Comparison of ENCODE assay signal across 8 mouse cellular contexts in genomic region chr2:164961506-164962182, GRCm38 (mm10). TPM values are rescaled to one million over a fixed set of nuclear protein-coding genes. Genes with fewer than 3 reads are reported as not detected.
A peak's percentile ranks its signal among the peaks of the same experiment; 100 is the strongest.
DNase-seq lines count a peak whose midpoint lies in the region; ATAC-seq and TF ChIP-seq lines count a peak whose summit lies in the region.

No protein-coding gene starts in this region.

- peak overlapping the region; percentile 79 for H3K4me3 ChIP-seq in ES-Bruce4 (ENCODE audit: low read depth, low read length)
- no peak overlapping the region for H3K4me3 ChIP-seq in embryonic facial prominence, embryonic 11.5 days (ENCODE audit: low read depth, low read length)
- H3K4me3 ChIP-seq in lung, adult 2 months (replicated peaks; ENCODE audit: extremely low read depth, low read depth, low read length) = no peak overlapping the region
- peak overlapping the region; percentile 60 for H3K4me3 ChIP-seq in neural tube, embryonic 15.5 days (replicated peaks)

- H3K9ac ChIP-seq in ES-Bruce4 (ENCODE audit: low read depth, poor library complexity, severe bottlenecking) = peak overlapping the region; percentile 75
- H3K9ac ChIP-seq in embryonic facial prominence, embryonic 11.5 days (replicated peaks; ENCODE audit: low read length) = no peak overlapping the region
- H3K9ac ChIP-seq in neural tube, embryonic 15.5 days (replicated peaks) = peak overlapping the region; percentile 68

- H3K9me3 ChIP-seq in ES-Bruce4 (replicated peaks; ENCODE audit: control insufficient read depth, insufficient read depth, low read length, poor library complexity, severe bottlenecking) = no peaks in the 10 kb centered on the region
- no peaks in the 10 kb centered on the region for H3K9me3 ChIP-seq in embryonic facial prominence, embryonic 11.5 days (replicated peaks; ENCODE audit: control insufficient read depth, low read length)
- no peaks in the 10 kb centered on the region for H3K9me3 ChIP-seq in neural tube, embryonic 15.5 days (replicated peaks)

- TF ChIP-seq POLR2A in ES-Bruce4 (IDR thresholded peaks at IDR 0.05; ENCODE audit: insufficient read depth, low read length) = no peak
- TF ChIP-seq POLR2A in lung, adult 2 months (IDR thresholded peaks at IDR 0.05; ENCODE audit: borderline replicate concordance, extremely low read depth, low read depth, low read length) = no peak

- H3K36me3 ChIP-seq in ES-Bruce4 (ENCODE audit: control insufficient read depth, insufficient read depth, low read length, poor library complexity, severe bottlenecking) = no peaks in the 10 kb centered on the region
- no peaks in the 10 kb centered on the region for H3K36me3 ChIP-seq in embryonic facial prominence, embryonic 11.5 days (replicated peaks; ENCODE audit: control insufficient read depth, insufficient read depth, low read depth, low read length)
- H3K36me3 ChIP-seq in neural tube, embryonic 15.5 days = no peaks in the 10 kb centered on the region

- 10% methylated on average over 17 of the region's 17 CpGs for WGBS in embryonic facial prominence, embryonic 11.5 days
- 11% methylated on average over 17 of the region's 17 CpGs for WGBS in lung, adult 2 months
- WGBS in neural tube, embryonic 15.5 days = 9% methylated on average over 17 of the region's 17 CpGs

- H3K4me1 ChIP-seq in ES-Bruce4 (ENCODE audit: control insufficient read depth, insufficient read depth, low read length) = no peaks in the 10 kb centered on the region
- H3K4me1 ChIP-seq in embryonic facial prominence, embryonic 11.5 days (ENCODE audit: control insufficient read depth, insufficient read depth, low read length) = no peaks in the 10 kb centered on the region
- H3K4me1 ChIP-seq in lung, adult 2 months (ENCODE audit: control insufficient read depth, insufficient read depth, low read length) = no peaks in the 10 kb centered on the region
- H3K4me1 ChIP-seq in neural tube, embryonic 15.5 days = peaks cover 51% of the 10 kb centered on the region

- intact Hi-C loops in heart, postnatal 14 days (cut with DNase I) = loop anchor here (2.0 to 5.0 kb wide), 4 partner anchors 73 to 401 kb away; partner anchors contain the start of gene Ncoa5

- H3K4me2 ChIP-seq in embryonic facial prominence, embryonic 11.5 days (ENCODE audit: low read depth, low read length) = no peak overlapping the region; the same call in 1 of the 2 replicates
- H3K4me2 ChIP-seq in neural tube, embryonic 15.5 days = peak overlapping the region; percentile 76

- no peaks in the 10 kb centered on the region for H3K27me3 ChIP-seq in ES-Bruce4 (ENCODE audit: control insufficient read depth, insufficient read depth, low read length, poor library complexity, severe bottlenecking)
- H3K27me3 ChIP-seq in embryonic facial prominence, embryonic 11.5 days (ENCODE audit: control insufficient read depth, insufficient read depth, low read length) = peaks cover 7% of the 10 kb centered on the region
- no peaks in the 10 kb centered on the region; the same call in 1 of the 2 replicates for H3K27me3 ChIP-seq in neural tube, embryonic 15.5 days (replicated peaks)

- ATAC-seq in embryonic facial prominence, embryonic 11.5 days (replicated peaks; ENCODE audit: insufficient number of reproducible peaks, low FRiP score, low TSS enrichment, low read depth) = peak; percentile 40; the same call in 1 of the 2 replicates
- ATAC-seq in neural tube, embryonic 15.5 days (ENCODE audit: low FRiP score) = peak; percentile 18; the same call in 1 of the 2 replicates

- peak; percentile 74 for TF ChIP-seq CTCF in ES-Bruce4 (IDR thresholded peaks at IDR 0.05; ENCODE audit: low read depth, low read length)
- TF ChIP-seq CTCF in lung, adult 2 months (IDR thresholded peaks at IDR 0.05; ENCODE audit: insufficient read depth, low read length) = peak; percentile 74

- no peak overlapping the region for H3K27ac ChIP-seq in ES-Bruce4 (ENCODE audit: insufficient read depth, low read length)
- H3K27ac ChIP-seq in embryonic facial prominence, embryonic 11.5 days (replicated peaks; ENCODE audit: low read depth, low read length) = no peak overlapping the region
- H3K27ac ChIP-seq in neural tube, embryonic 15.5 days (replicated peaks) = peak overlapping the region; percentile 67

- peak; percentile 79 to 86 for DNase-seq in adrenal gland, postnatal 36 days
- peak; percentile 67 for DNase-seq in embryonic facial prominence, embryonic 11.5 days (ENCODE audit: low spot score)
- DNase-seq in heart, postnatal 14 days = peak; percentile 67 to 76
- DNase-seq in kidney, postnatal 4 days = peak; percentile 83 to 85
- DNase-seq in lung, adult 2 months = peak; percentile 64
- peak; percentile 35 to 74 for DNase-seq in thymus, postnatal 10 days (ENCODE audit: low spot score in 2 of 2)

- no peak for TF ChIP-seq EP300 in ES-Bruce4 (IDR thresholded peaks at IDR 0.05; ENCODE audit: insufficient read depth, low read depth, low read length)

RNA-seq across cellular contexts. Expression of gene Slc12a5, which starts 1.0 kb away (rescaled TPM):
- 1.6 and 1.9 TPM in 2 replicates for polyA plus RNA-seq in ES-Bruce4 (2011; ENCODE audit: insufficient read depth, insufficient read length, low read depth, missing spikeins)
- total RNA-seq in adrenal gland, postnatal 36 days (2021) = 1 to 10 TPM; 4.3 to 7.9 TPM
- polyA plus RNA-seq in embryonic facial prominence, embryonic 11.5 days (2014; fragmentation: Nextera tagmentation; extraction: Ambion mirVana) = 0.94 and 1.4 TPM in 2 replicates
- total RNA-seq in heart, postnatal 14 days (2021) = under 1 TPM; 0.73 to 0.91 TPM
- polyA plus RNA-seq in lung, adult 2 months (2012; rRNA removed) = 3.6 and 3.9 TPM in 2 replicates
- polyA plus RNA-seq in neural tube, embryonic 15.5 days (2015; fragmentation: Nextera tagmentation; extraction: Ambion mirVana) = 53.6 and 61.8 TPM in 2 replicates

RNA-seq across cellular contexts. Expression of gene Mmp9, which starts 21.1 kb away (rescaled TPM):
- 5.8 and 6.2 TPM in 2 replicates for polyA plus RNA-seq in ES-Bruce4 (2011; ENCODE audit: insufficient read depth, insufficient read length, low read depth, missing spikeins)
- total RNA-seq in adrenal gland, postnatal 36 days (2021) = under 1 TPM; 0.56 to 0.60 TPM
- polyA plus RNA-seq in embryonic facial prominence, embryonic 11.5 days (2014; fragmentation: Nextera tagmentation; extraction: Ambion mirVana) = 1.5 and 1.6 TPM in 2 replicates
- under 1 TPM; 0.43 to 0.63 TPM for total RNA-seq in heart, postnatal 14 days (2021)
- polyA plus RNA-seq in lung, adult 2 months (2012; rRNA removed) = 12.4 and 13.4 TPM in 2 replicates
- polyA plus RNA-seq in neural tube, embryonic 15.5 days (2015; fragmentation: Nextera tagmentation; extraction: Ambion mirVana) = 23.8 and 25.6 TPM in 2 replicates

RNA-seq across cellular contexts. Expression of gene Zfp335, which starts 50.1 kb away (rescaled TPM):
- polyA plus RNA-seq in ES-Bruce4 (2011; ENCODE audit: insufficient read depth, insufficient read length, low read depth, missing spikeins) = 9.1 and 10.6 TPM in 2 replicates
- total RNA-seq in adrenal gland, postnatal 36 days (2021) = 10 to 100 TPM; 14.8 to 18.3 TPM
- 8.0 and 10.0 TPM in 2 replicates for polyA plus RNA-seq in embryonic facial prominence, embryonic 11.5 days (2014; fragmentation: Nextera tagmentation; extraction: Ambion mirVana)
- 10 to 100 TPM; 10.7 to 10.8 TPM for total RNA-seq in heart, postnatal 14 days (2021)
- polyA plus RNA-seq in lung, adult 2 months (2012; rRNA removed) = 33.2 and 34.9 TPM in 2 replicates
- 13.3 and 13.8 TPM in 2 replicates for polyA plus RNA-seq in neural tube, embryonic 15.5 days (2015; fragmentation: Nextera tagmentation; extraction: Ambion mirVana)

Comparison
In these comparisons a context has a peak if more than half of its experiments do, and no peak if none do; other contexts are left out.
1. H3K4me3 ChIP-seq: peak in ES-Bruce4 (single experiment) and neural tube, embryonic 15.5 days (single experiment); none in embryonic facial prominence, embryonic 11.5 days (single experiment) and lung, adult 2 months (single experiment).
2. RNA of gene Slc12a5, which starts 1.0 kb away (polyA plus RNA-seq): 53.6 to 61.8 TPM in neural tube, embryonic 15.5 days; 3.6 to 3.9 TPM in lung, adult 2 months, 1.6 to 1.9 TPM in ES-Bruce4 and 0.94 to 1.4 TPM in embryonic facial prominence, embryonic 11.5 days; every median in the first group is over 10 times any median in the second.
3. Peak in every context shown above with its lines, with median percentiles within 50 percentile points of each other: DNase-seq.